In genomic region chr5:89259804-89260492, GRCm38 (mm10) we compare ENCODE assay signal across 19 mouse cellular contexts.
DNase-seq lines count a peak whose midpoint lies in the region; ATAC-seq and TF ChIP-seq lines count a peak whose summit lies in the region.
"Had no signal": no experiment of that assay in that cellular context is flagged by ENCODE, and none has a peak within 500 bp of the region (broad histone marks: within the 10 kb centered on the region; RNA-seq: fewer than 3 reads in every experiment).

No protein-coding gene starts in this region.

- TF ChIP-seq POLR2A in brain, embryonic 14.5 days (IDR thresholded peaks at IDR 0.05; ENCODE audit: borderline replicate concordance, extremely low read depth, insufficient read depth, insufficient read length, poor library complexity, severe bottlenecking), result no peak

- H3K4me3 ChIP-seq in forebrain, embryonic 16.5 days (replicated peaks; ENCODE audit: low read length), result no peak overlapping the region
- H3K4me3 ChIP-seq in forebrain, embryonic 15.5 days, result no peak overlapping the region
- H3K4me3 ChIP-seq in midbrain, embryonic 13.5 days (replicated peaks), result no peak overlapping the region
- H3K4me3 ChIP-seq in midbrain, embryonic 16.5 days (ENCODE audit: low read depth, low read length), result no peak overlapping the region
- no peak overlapping the region for H3K4me3 ChIP-seq in neural tube, embryonic 13.5 days
- H3K4me3 ChIP-seq: heart, embryonic 15.5 days; left cerebral cortex, adult 2 months; liver, embryonic 12.5 days had no signal

- H3K9me3 ChIP-seq in forebrain, embryonic 16.5 days (ENCODE audit: control insufficient read depth, low read length), result no peaks in the 10 kb centered on the region
- no peaks in the 10 kb centered on the region for H3K9me3 ChIP-seq in forebrain, embryonic 15.5 days
- H3K9me3 ChIP-seq in midbrain, embryonic 13.5 days, result no peaks in the 10 kb centered on the region
- no peaks in the 10 kb centered on the region for H3K9me3 ChIP-seq in midbrain, embryonic 16.5 days (replicated peaks; ENCODE audit: control insufficient read depth, low read length, poor library complexity, severe bottlenecking)
- H3K9me3 ChIP-seq in neural tube, embryonic 13.5 days, result no peaks in the 10 kb centered on the region
- H3K9me3 ChIP-seq: heart, embryonic 15.5 days; liver, embryonic 12.5 days had no signal

- H3K36me3 ChIP-seq in forebrain, embryonic 16.5 days (ENCODE audit: control insufficient read depth, insufficient read depth), result no peaks in the 10 kb centered on the region
- no peaks in the 10 kb centered on the region for H3K36me3 ChIP-seq in forebrain, embryonic 15.5 days
- H3K36me3 ChIP-seq in midbrain, embryonic 13.5 days, result no peaks in the 10 kb centered on the region
- no peaks in the 10 kb centered on the region for H3K36me3 ChIP-seq in midbrain, embryonic 16.5 days (ENCODE audit: control insufficient read depth, insufficient read depth, low read length)
- no peaks in the 10 kb centered on the region for H3K36me3 ChIP-seq in neural tube, embryonic 13.5 days
- H3K36me3 ChIP-seq: heart, embryonic 15.5 days; liver, embryonic 12.5 days had no signal

- DNase-seq in brain, embryonic 14.5 days (ENCODE audit: low read depth), result peak; percentile 27
- no peak for DNase-seq in adrenal gland, adult (ENCODE audit: inconsistent age in 2 of 2, low spot score in 1 of 2)
- DNase-seq in layer of hippocampus, adult 11-12 months (ENCODE audit: low spot score), result no peak
- DNase-seq: adrenal gland, adult 2 months; cerebellum, postnatal 10 days; gastrocnemius, postnatal 10 days; kidney, adult 11 months; lung, embryonic 14.5 days; lung, postnatal 4 days; spleen, adult 18-20 months; thymus, adult 2 months had no signal

- no peak for TF ChIP-seq CTCF in brain, embryonic 14.5 days (IDR thresholded peaks at IDR 0.05; ENCODE audit: borderline replicate concordance, extremely low read depth, insufficient read depth, insufficient read length)

- H3K9ac ChIP-seq in forebrain, embryonic 16.5 days (replicated peaks; ENCODE audit: low read depth, low read length), result no peak overlapping the region
- H3K9ac ChIP-seq in forebrain, embryonic 15.5 days (replicated peaks), result no peak overlapping the region
- no peak overlapping the region for H3K9ac ChIP-seq in midbrain, embryonic 13.5 days (replicated peaks)
- no peak overlapping the region for H3K9ac ChIP-seq in midbrain, embryonic 16.5 days (ENCODE audit: low read depth, low read length)
- no peak overlapping the region for H3K9ac ChIP-seq in neural tube, embryonic 13.5 days
- H3K9ac ChIP-seq: heart, embryonic 15.5 days; liver, embryonic 12.5 days; lung, embryonic 14.5 days had no signal

- no peak overlapping the region for H3K27ac ChIP-seq in forebrain, embryonic 16.5 days (ENCODE audit: low read length)
- no peak overlapping the region for H3K27ac ChIP-seq in forebrain, embryonic 15.5 days (replicated peaks)
- no peak overlapping the region for H3K27ac ChIP-seq in midbrain, embryonic 13.5 days
- no peak overlapping the region for H3K27ac ChIP-seq in midbrain, embryonic 16.5 days (ENCODE audit: low read length)
- peak overlapping the region; percentile 68 for H3K27ac ChIP-seq in neural tube, embryonic 13.5 days (replicated peaks)
- H3K27ac ChIP-seq: heart, embryonic 15.5 days; left cerebral cortex, adult 2 months; liver, embryonic 12.5 days had no signal

- H3K4me1 ChIP-seq in forebrain, embryonic 16.5 days (replicated peaks; ENCODE audit: control insufficient read depth, insufficient read depth, low read length), result no peaks in the 10 kb centered on the region
- no peaks in the 10 kb centered on the region for H3K4me1 ChIP-seq in forebrain, embryonic 15.5 days
- H3K4me1 ChIP-seq in midbrain, embryonic 13.5 days (replicated peaks), result 0 out of 2 replicates have a peak, but pooled peaks cover 9% of the 10 kb centered on the region
- no peaks in the 10 kb centered on the region for H3K4me1 ChIP-seq in midbrain, embryonic 16.5 days (ENCODE audit: control insufficient read depth, insufficient read depth, low read length)
- peaks cover 9% of the 10 kb centered on the region for H3K4me1 ChIP-seq in neural tube, embryonic 13.5 days (replicated peaks)
- H3K4me1 ChIP-seq: heart, embryonic 15.5 days; liver, embryonic 12.5 days had no signal

- no peak overlapping the region for H3K4me2 ChIP-seq in forebrain, embryonic 16.5 days (ENCODE audit: low read length)
- H3K4me2 ChIP-seq in forebrain, embryonic 15.5 days (replicated peaks), result no peak overlapping the region
- no peak overlapping the region for H3K4me2 ChIP-seq in midbrain, embryonic 13.5 days (replicated peaks)
- no peak overlapping the region for H3K4me2 ChIP-seq in midbrain, embryonic 16.5 days (ENCODE audit: low read length)
- no peak overlapping the region for H3K4me2 ChIP-seq in neural tube, embryonic 13.5 days
- H3K4me2 ChIP-seq: heart, embryonic 15.5 days; liver, embryonic 12.5 days; lung, embryonic 14.5 days had no signal

- 89% methylated on average over 9 of the region's 9 CpGs for WGBS in forebrain, embryonic 16.5 days
- WGBS in forebrain, embryonic 15.5 days, result 91% methylated on average over 9 of the region's 9 CpGs
- 93% methylated on average over 9 of the region's 9 CpGs for WGBS in midbrain, embryonic 13.5 days
- 93% methylated on average over 9 of the region's 9 CpGs for WGBS in midbrain, embryonic 16.5 days
- WGBS in neural tube, embryonic 13.5 days, result 87% methylated on average over 9 of the region's 9 CpGs

- H3K27me3 ChIP-seq in forebrain, embryonic 16.5 days (replicated peaks; ENCODE audit: control insufficient read depth, insufficient read depth, low read length), result no peaks in the 10 kb centered on the region
- no peaks in the 10 kb centered on the region for H3K27me3 ChIP-seq in forebrain, embryonic 15.5 days
- no peaks in the 10 kb centered on the region for H3K27me3 ChIP-seq in midbrain, embryonic 13.5 days
- H3K27me3 ChIP-seq in midbrain, embryonic 16.5 days (ENCODE audit: control insufficient read depth, insufficient read depth, low read depth, low read length), result no peaks in the 10 kb centered on the region
- H3K27me3 ChIP-seq in neural tube, embryonic 13.5 days, result no peaks in the 10 kb centered on the region
- H3K27me3 ChIP-seq: heart, embryonic 15.5 days; liver, embryonic 12.5 days had no signal

- 0 out of 2 replicates have a peak, but pooled peaks have one; percentile 10 for ATAC-seq in forebrain, embryonic 16.5 days
- no peak for ATAC-seq in forebrain, embryonic 15.5 days (replicated peaks)
- peak; percentile 20; the same call in 1 of the 2 replicates for ATAC-seq in midbrain, embryonic 13.5 days
- no peak for ATAC-seq in midbrain, embryonic 16.5 days
- ATAC-seq in neural tube, embryonic 13.5 days (ENCODE audit: low read depth), result peak; percentile 80; the same call in 1 of the 2 replicates
- ATAC-seq: liver, embryonic 12.5 days had no signal

Comparison
In these comparisons a context has a peak if more than half of its experiments do, and no peak if none do; other contexts are left out.
1. ATAC-seq: peak in forebrain, embryonic 16.5 days (single experiment), midbrain, embryonic 13.5 days (single experiment) and neural tube, embryonic 13.5 days (single experiment); none in forebrain, embryonic 15.5 days (single experiment) and midbrain, embryonic 16.5 days (single experiment).